Mouse (Mus musculus): Measurements from ENCODE around the gene Cdk2ap1.

GRCm38 (mm10) chr5:124300132-124300531 is 62.8 kb downstream of the Cdk2ap1 start:
- TF ChIP-seq CTCF (IDR thresholded peaks at IDR 0.05; ENCODE audit: low read depth, low read length) (no peak), POLR2A (IDR thresholded peaks at IDR 0.05; ENCODE audit: borderline replicate concordance, low read depth, low read length) (no peak)

Measured in bone marrow macrophage, adult 2 months (primary cell).